Mouse (Mus musculus): Measurements from ENCODE around the gene Flot2. TPM values are rescaled to one million over a fixed set of nuclear protein-coding genes. Genes with fewer than 3 reads are reported as not detected.
A peak's percentile ranks its signal among the peaks of the same experiment; 100 is the strongest.

Gene Flot2
- polyA plus RNA-seq (2015; fragmentation: Nextera tagmentation; extraction: Ambion mirVana) = 25.1 and 27.3 TPM in 2 replicates

DNA sequence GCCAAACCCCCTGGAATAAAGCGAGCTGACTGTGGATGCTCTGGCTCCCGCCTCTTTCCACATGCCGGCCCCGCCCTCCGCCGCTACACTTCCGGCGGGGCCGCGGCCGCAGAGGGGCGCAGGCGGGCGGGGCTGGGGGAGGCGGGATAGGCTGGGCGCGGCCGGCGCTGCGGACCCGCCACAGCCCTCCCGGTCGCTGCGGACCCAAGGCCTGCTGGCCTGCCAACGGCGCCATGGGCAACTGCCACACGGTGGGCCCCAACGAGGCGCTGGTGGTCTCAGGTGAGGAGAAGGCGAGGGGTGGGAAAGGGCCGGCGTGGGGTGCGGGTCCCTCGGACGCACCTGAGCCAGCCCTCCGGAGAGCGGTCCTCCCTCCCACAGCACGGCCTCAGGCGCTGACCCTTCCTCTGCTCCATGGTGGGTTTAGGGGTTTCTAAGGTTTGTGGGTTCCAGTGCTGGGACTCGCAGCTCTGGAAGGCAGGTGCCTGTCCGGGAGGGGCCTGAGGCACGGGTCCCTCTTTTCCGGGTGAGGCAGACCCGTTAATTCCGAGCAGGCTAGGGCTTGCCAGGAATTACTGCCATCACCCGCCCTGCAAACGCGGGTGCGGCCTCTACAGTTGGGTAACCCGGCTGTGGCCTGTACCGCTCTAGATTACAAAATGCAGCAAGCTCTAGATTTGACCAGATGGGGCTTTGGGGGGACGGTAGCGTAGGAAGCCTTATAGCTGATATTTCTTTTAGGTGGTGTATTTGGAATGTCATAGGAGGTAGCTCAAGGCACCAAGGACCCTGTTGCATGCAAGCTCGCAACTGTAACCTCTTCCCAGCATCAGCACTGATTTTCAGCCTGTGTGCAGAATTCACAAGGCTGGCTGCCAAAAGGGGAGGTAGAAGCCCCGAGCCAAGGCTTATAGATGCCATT lies at the start of gene Flot2:
Gene Flot2 (plus strand): TSS at position 101 of the 922 bp plus-strand sequence.
- H3K9ac ChIP-seq = peak within 1 kb of the TSS; percentile 77
- peak within 1 kb of the TSS; percentile 66 for H3K4me3 ChIP-seq (replicated peaks)
- peak within 1 kb of the TSS; percentile 91 for H3K4me2 ChIP-seq
- 2% methylated on average over 55 of the region's 55 CpGs for WGBS (ENCODE audit: insufficient replicate concordance)
- no peaks in the 10 kb centered on the region for H3K9me3 ChIP-seq (replicated peaks)
- peak within 1 kb of the TSS; percentile 89 for H3K27ac ChIP-seq (replicated peaks)
- peaks cover 64% of the 10 kb centered on the region for H3K4me1 ChIP-seq (replicated peaks)
- peak; percentile 80 for ATAC-seq (ENCODE audit: insufficient read depth)
- H3K36me3 ChIP-seq (replicated peaks) = peaks cover 70% of the 10 kb centered on the region
- H3K27me3 ChIP-seq = no peaks in the 10 kb centered on the region

DNA sequence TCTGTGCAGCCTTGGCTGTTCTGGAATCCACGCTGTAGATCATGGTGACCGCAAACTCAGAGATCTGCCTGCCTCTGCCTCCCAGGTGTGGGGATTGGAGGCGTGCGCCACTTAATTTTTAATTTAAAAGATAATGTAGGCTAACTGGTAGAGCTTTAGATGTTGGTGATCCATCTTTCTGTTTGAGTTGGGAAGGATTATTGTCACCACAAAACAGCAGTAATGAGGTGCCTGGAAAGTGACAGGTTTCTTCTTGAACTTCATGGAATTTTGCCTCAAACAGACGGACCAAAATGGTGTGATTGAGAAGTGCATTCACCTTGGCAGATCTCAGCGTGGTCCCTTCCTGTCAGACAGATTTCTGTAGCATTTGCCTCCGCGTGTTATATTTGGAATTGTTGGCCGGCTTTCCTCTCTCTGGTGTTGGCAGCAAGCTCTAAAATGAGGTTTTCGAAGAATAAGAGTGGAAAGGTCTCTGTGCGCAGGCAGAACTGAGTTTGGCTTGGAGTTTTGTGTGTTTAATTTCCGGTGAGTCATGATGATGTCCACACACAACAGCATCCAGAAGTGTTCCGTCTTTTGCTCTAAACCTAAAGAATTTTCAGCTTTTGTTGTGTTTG lies 48.5 kb upstream of the Flot2 start:
- no peak overlapping the region for H3K4me3 ChIP-seq (replicated peaks)
- 88% methylated on average over 13 of the region's 13 CpGs for WGBS (ENCODE audit: insufficient replicate concordance)
- no peak for ATAC-seq (ENCODE audit: insufficient read depth)
- H3K4me1 ChIP-seq (replicated peaks) = peaks cover 24% of the 10 kb centered on the region
- no peaks in the 10 kb centered on the region for H3K9me3 ChIP-seq (replicated peaks)
- H3K9ac ChIP-seq = no peak overlapping the region
- peaks cover 81% of the 10 kb centered on the region for H3K36me3 ChIP-seq (replicated peaks)
- H3K27me3 ChIP-seq = no peaks in the 10 kb centered on the region
- H3K27ac ChIP-seq (replicated peaks) = no peak overlapping the region
- no peak overlapping the region for H3K4me2 ChIP-seq

- Histone ChIP-seq H3K27me3 (no peaks in the 10 kb centered on the region), H3K4me3 (replicated peaks) (no peak overlapping the region), H3K36me3 (replicated peaks) (peaks cover 70% of the 10 kb centered on the region), H3K4me1 (replicated peaks) (no peaks in the 10 kb centered on the region), H3K9me3 (replicated peaks) (no peaks in the 10 kb centered on the region), H3K4me2 (no peak overlapping the region), H3K27ac (replicated peaks) (no peak overlapping the region), H3K9ac (no peak overlapping the region)
- no peak for ATAC-seq (ENCODE audit: insufficient read depth)
- 52% methylated on average over 1 of the region's 1 CpGs for WGBS (ENCODE audit: insufficient replicate concordance)
These were observed 42.2 kb upstream of the Flot2 start for GRCm38 (mm10) chr11:77995556-77995955.

DNA sequence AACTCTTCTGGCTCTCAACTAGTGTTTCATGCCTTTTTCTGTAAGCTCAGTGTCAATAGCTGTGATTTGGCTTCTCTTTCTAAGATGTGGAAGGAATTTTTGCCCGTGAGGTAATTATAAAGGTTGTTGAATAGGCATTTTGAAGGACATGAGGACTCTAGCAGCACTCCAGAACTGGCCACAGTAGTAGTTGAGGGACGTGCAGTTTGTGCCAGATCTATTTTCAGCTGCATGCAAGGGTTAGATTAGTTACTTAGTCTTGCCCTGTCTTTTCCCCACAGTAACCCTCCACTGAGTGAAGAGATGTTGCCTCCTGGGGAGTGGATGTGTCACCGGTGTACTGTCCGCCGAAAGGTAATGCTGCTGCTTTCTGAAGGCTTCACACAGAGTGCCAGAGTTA lies 31.3 kb upstream of the Flot2 start:
- Histone ChIP-seq H3K36me3 (replicated peaks) (peaks cover 74% of the 10 kb centered on the region), H3K4me3 (replicated peaks) (no peak overlapping the region), H3K4me1 (replicated peaks) (peaks cover 23% of the 10 kb centered on the region; the same call in 1 of the 2 replicates), H3K27ac (replicated peaks) (no peak overlapping the region), H3K9me3 (replicated peaks) (no peaks in the 10 kb centered on the region), H3K27me3 (no peaks in the 10 kb centered on the region), H3K4me2 (no peak overlapping the region), H3K9ac (no peak overlapping the region)
- WGBS (ENCODE audit: insufficient replicate concordance) = 86% methylated on average over 5 of the region's 5 CpGs
- ATAC-seq (ENCODE audit: insufficient read depth) = no peak

- peaks cover 3% of the 10 kb centered on the region; the same call in 1 of the 2 replicates for H3K4me1 ChIP-seq (replicated peaks)
- ATAC-seq (ENCODE audit: insufficient read depth) = peak; percentile 44; the same call in 1 of the 2 replicates
- H3K27ac ChIP-seq (replicated peaks) = no peak overlapping the region
- H3K9ac ChIP-seq = no peak overlapping the region
- no peaks in the 10 kb centered on the region for H3K27me3 ChIP-seq
- H3K9me3 ChIP-seq (replicated peaks) = no peaks in the 10 kb centered on the region
- WGBS (ENCODE audit: insufficient replicate concordance) = 16% methylated on average over 4 of the region's 4 CpGs
- no peak overlapping the region for H3K4me3 ChIP-seq (replicated peaks)
- peaks cover 96% of the 10 kb centered on the region for H3K36me3 ChIP-seq (replicated peaks)
- no peak overlapping the region for H3K4me2 ChIP-seq
These were observed 18.1 kb upstream of the Flot2 start for GRCm38 (mm10) chr11:78019676-78020075.

DNA sequence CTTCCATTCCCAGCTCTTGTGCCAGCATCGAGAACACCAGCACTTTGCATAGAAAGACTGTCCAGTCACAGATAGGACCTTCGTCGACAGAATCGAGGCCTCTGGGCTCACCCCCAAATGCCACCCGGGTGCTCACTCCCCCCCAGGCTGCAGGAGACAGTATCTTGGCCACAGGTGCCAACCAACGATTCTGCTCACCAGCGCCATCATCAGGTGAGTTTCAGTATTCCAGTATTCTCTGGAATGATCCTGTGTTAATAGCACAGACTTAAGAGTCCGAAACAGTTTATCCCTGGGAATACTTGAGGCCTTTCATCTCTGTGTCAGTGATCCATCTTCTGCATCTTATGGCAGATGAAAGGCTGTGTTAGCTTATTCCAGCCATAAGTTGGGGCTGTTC lies 14.1 kb upstream of the Flot2 start:
- Histone ChIP-seq H3K27me3 (no peaks in the 10 kb centered on the region), H3K4me3 (replicated peaks) (no peak overlapping the region), H3K4me1 (replicated peaks) (peaks cover 3% of the 10 kb centered on the region; the same call in 1 of the 2 replicates), H3K9me3 (replicated peaks) (no peaks in the 10 kb centered on the region), H3K36me3 (replicated peaks) (peaks cover 95% of the 10 kb centered on the region), H3K4me2 (no peak overlapping the region), H3K9ac (no peak overlapping the region), H3K27ac (replicated peaks) (no peak overlapping the region)
- no peak for ATAC-seq (ENCODE audit: insufficient read depth)
- WGBS (ENCODE audit: insufficient replicate concordance) = 74% methylated on average over 8 of the region's 8 CpGs

DNA sequence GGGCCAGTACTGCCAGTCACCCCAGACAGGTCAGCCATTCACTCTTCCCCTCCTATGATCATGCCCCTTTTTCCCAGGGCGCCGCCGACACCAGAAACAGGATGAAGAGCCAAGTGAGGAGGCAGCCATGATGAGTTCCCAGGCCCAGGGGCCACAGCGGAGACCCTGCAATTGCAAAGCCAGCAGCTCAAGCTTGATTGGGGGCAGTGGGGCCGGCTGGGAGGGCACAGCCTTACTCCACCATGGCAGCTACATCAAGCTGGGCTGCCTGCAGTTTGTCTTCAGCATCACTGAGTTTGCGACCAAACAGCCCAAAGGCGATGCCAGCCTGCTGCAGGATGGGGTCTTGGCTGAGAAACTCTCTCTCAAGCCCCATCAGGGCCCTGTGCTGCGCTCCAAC lies 8.5 kb upstream of the Flot2 start:
- no peak overlapping the region for H3K4me3 ChIP-seq (replicated peaks)
- no peaks in the 10 kb centered on the region for H3K27me3 ChIP-seq
- peak overlapping the region; percentile 5; the same call in 1 of the 2 replicates for H3K4me2 ChIP-seq
- no peak for ATAC-seq (ENCODE audit: insufficient read depth)
- H3K9ac ChIP-seq = no peak overlapping the region
- H3K36me3 ChIP-seq (replicated peaks) = peaks cover 63% of the 10 kb centered on the region
- H3K9me3 ChIP-seq (replicated peaks) = no peaks in the 10 kb centered on the region
- 83% methylated on average over 8 of the region's 8 CpGs for WGBS (ENCODE audit: insufficient replicate concordance)
- H3K27ac ChIP-seq (replicated peaks) = no peak overlapping the region
- H3K4me1 ChIP-seq (replicated peaks) = peaks cover 50% of the 10 kb centered on the region

- no peaks in the 10 kb centered on the region for H3K9me3 ChIP-seq (replicated peaks)
- peak overlapping the region; percentile 85 for H3K4me3 ChIP-seq (replicated peaks)
- 83% methylated on average over 2 of the region's 2 CpGs for WGBS (ENCODE audit: insufficient replicate concordance)
- H3K4me1 ChIP-seq (replicated peaks) = peaks cover 60% of the 10 kb centered on the region
- H3K27ac ChIP-seq (replicated peaks) = no peak overlapping the region
- ATAC-seq (ENCODE audit: insufficient read depth) = no peak
- peak overlapping the region; percentile 100 for H3K4me2 ChIP-seq
- peaks cover 64% of the 10 kb centered on the region for H3K36me3 ChIP-seq (replicated peaks)
- 0 out of 2 replicates have a peak overlapping the region, but pooled peaks have one; percentile 1 for H3K9ac ChIP-seq
- H3K27me3 ChIP-seq = no peaks in the 10 kb centered on the region
These were observed 7.1 kb upstream of the Flot2 start for GRCm38 (mm10) chr11:78030600-78030999.

- Histone ChIP-seq H3K9ac (peak overlapping the region; percentile 90), H3K4me1 (replicated peaks) (peaks cover 62% of the 10 kb centered on the region), H3K36me3 (replicated peaks) (peaks cover 60% of the 10 kb centered on the region), H3K4me2 (peak overlapping the region; percentile 100), H3K27ac (replicated peaks) (peak overlapping the region; percentile 90), H3K4me3 (replicated peaks) (peak overlapping the region; percentile 85), H3K9me3 (replicated peaks) (no peaks in the 10 kb centered on the region), H3K27me3 (no peaks in the 10 kb centered on the region)
- ATAC-seq (ENCODE audit: insufficient read depth) = 0 out of 2 replicates have a peak, but pooled peaks have one; percentile 0
- WGBS (ENCODE audit: insufficient replicate concordance) = 50% methylated on average over 6 of the region's 6 CpGs
These were observed 6.3 kb upstream of the Flot2 start for GRCm38 (mm10) chr11:78031389-78031788.

DNA sequence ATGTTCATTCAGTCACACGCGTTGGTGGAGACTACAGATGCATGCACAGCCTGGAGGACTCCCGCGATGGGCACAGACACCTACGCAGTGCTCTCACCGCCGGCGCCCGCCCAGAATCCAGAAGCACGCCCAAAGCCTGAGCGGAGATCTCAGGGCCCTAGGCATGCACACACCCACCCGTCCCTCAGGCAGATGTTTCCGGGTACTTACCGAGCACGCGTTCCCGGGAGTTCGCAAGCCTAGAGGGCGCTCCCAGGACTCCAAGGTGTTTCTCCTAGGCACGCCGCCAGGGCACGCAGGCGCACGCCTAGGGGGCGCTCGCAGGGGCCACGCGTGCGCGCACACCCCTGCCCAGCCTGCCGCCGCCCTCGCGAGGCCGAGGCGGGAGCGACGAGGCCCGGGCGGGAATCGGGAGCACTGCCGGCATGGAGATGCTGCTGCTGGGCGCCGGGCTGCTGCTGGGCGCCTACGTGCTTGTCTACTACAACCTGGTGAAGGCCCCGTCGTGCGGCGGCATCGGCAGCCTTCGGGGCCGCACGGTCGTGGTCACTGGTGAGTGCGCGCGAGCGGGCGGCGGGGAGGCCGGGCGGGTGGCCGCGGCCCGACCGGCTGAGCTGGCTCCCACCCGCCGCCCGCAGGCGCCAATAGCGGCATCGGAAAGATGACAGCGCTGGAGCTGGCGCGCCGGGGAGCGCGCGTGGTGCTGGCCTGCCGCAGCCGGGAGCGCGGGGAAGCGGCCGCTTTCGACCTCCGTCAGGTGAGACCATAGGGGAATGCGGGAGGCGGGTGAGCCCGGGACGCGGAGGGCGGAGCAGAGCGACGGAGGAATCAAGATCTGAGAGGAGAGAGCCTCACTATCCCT lies 5.6 kb upstream of the Flot2 start, which contains the start of gene Dhrs13:
Gene Dhrs13 (plus strand): TSS at position 334 of the 862 bp plus-strand sequence.
- ATAC-seq (ENCODE audit: insufficient read depth) = peak; percentile 95
- H3K9me3 ChIP-seq (replicated peaks) = no peaks in the 10 kb centered on the region
- H3K4me3 ChIP-seq (replicated peaks) = peak within 1 kb of the TSS; percentile 85
- WGBS (ENCODE audit: insufficient replicate concordance) = under 1% methylated on average over 96 of the region's 96 CpGs
- peak within 1 kb of the TSS; percentile 90 for H3K27ac ChIP-seq (replicated peaks)
- peak within 1 kb of the TSS; percentile 90 for H3K9ac ChIP-seq
- H3K36me3 ChIP-seq (replicated peaks) = peaks cover 58% of the 10 kb centered on the region
- no peaks in the 10 kb centered on the region for H3K27me3 ChIP-seq
- H3K4me1 ChIP-seq (replicated peaks) = peaks cover 70% of the 10 kb centered on the region
- H3K4me2 ChIP-seq = peak within 1 kb of the TSS; percentile 100

Measured in liver, embryonic 15.5 days (tissue).